Mouse (Mus musculus) frontal cortex, postnatal 25 days (tissue): ENCODE results near the gene Rpap3.

Source experiments
- DNase-seq, 2 experiments: peaks; one replicate each; pipeline ENCODE4 v3.0.0; 2022; ENCODE audit warnings: low spot score in 2 of 2

Gene Rpap3

DNA sequence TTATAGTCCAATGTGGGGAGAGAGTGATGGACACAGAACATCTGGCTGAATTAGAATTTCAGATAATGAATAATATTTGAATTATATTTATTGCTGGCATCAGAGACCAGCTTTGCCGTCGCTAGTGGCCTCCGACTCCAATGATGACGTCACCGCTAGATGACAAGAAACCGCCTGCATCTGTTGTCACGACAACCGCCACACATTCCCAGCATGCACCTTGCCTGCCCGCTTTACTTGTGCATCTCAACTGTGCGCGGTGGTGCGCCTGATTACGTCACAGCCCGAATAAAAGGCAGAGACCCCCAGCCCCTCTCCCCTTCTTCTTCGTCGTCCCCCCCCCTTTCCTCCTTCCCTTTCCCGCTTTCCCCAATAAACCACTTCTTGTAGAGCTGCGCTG, 57.4 kb downstream of the Rpap3 start:
- no peak for DNase-seq

GRCm38 (mm10) chr15:97646426-97646825, 59.2 kb downstream of the Rpap3 start:
- no peak for DNase-seq

DNA sequence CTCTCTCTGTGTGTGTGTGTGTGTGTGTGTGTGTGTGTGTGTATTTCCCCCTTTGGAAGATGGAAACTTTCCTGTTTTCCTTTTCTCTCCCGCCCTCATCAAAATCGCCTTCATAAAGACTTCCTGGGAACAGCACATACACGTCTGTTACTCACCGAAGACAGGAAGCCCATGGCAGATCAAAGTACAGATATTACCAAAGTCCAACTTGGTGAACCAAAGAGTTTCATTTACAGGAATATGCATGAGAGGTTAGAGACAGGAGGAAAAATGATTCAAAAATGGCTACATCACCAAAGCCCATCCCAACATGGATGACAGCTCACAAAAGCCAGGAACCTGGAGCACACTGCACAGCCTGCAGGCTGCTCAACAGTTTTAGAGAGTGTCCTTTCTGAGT, 61.6 kb downstream of the Rpap3 start:
- DNase-seq, result no peak
